Mouse (Mus musculus): ENCODE results near the gene Ankub1.

Gene Ankub1

GRCm38 (mm10) chr3:57692719-57693118, at the start of gene Ankub1:
TSS of gene Ankub1 (minus strand) at chr3:57692799.
- no peak for DNase-seq (ENCODE audit: low read depth, low spot score)

GRCm38 (mm10) chr3:57739830-57740229, 47.2 kb upstream of the Ankub1 start:
- no peak for DNase-seq (ENCODE audit: low read depth, low spot score)

DNA sequence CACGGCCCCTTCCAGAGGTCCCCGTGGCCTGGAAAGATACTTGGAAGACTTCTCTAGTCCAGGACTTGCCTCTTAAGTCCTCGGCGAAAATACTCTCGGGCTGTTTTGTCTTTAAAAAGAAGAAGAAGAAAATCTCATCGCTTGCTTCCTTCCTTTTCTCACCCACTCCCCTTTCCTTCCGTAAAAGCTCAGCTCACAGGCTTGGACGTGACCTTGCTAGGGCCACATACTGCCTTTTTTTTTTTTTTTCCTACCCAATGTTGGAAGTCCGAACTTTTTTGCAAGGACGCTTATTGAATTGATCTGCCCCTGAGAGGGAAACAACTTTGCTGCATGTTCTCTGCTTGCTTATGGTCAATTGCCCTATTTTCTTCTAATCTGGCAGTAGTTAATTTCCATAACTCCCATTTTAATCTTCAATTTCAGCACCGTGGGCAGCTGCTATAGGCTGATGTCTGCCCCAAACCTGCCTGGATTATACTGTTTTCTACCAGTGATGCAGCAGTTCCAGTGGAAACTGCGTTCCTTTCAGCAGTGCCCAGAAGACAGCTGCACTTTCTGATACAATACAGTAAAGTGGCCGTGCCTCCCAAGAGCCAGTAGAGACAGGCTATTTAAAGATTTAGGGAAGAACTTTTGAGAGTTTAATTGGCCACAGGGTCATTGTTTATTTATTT, 44.0 kb upstream of the Ankub1 start:
- DNase-seq (ENCODE audit: low read depth, low spot score): peak; percentile 16

GRCm38 (mm10) chr3:57735511-57736370, 43.1 kb upstream of the Ankub1 start, which contains the start of gene Rnf13:
TSS of gene Rnf13 (plus strand) at chr3:57736062.
- peak; percentile 79 for DNase-seq (ENCODE audit: low read depth, low spot score)

DNA sequence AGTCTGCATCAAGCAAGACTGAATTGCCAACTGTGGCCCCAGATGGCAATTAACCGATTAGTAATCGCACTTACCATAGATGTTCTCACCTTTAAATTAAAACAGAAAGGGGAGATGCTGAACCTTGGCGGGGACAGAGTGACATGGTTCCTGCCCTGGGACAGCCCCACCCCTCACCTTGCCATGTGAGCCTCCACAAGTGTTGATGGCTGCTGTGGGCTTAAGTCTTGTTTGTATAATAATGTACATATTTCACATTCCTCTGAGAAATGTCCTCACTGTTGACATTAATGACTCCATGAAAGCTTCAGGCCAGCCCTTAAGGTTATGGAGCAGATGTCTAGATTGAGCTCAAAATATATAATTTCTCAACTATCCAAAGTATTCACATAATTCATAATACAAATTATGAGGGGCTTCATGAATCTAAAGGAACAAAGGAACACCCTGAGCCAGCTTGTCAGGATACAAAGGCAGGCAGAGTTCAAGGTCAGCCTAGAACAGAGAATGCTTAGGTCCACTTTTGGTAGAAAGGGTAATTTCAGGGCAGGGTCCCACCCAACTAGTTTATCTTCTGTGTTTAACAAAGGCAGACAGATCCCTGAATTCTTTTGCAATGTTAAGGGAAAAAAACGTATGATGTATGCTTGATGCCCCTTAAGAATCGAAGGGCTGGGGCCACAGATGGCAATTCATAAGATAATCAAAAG, 39.8 kb upstream of the Ankub1 start:
- DNase-seq (ENCODE audit: low read depth, low spot score): no peak

DNA sequence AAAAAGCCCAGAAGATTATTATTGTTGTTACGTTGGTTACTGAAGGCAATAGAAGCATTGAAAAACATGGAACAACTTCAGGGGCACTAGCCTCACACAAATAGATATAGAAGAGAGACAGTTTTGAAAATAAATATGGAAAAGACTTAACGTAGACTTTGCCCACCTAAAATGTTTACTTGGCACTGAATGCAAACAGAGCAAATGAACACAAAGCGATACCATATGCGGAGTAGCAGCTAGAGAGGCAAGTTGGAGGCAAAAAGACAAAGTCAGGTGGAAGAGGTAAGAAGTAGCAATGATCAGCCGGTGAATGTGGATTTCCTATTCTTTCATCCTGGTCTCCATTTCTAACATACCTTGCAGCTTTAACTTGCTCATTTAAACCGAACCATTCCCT, 21.6 kb upstream of the Ankub1 start:
- no peak for DNase-seq (ENCODE audit: low read depth, low spot score)

- no peak for DNase-seq (ENCODE audit: low read depth, low spot score)
Observed at GRCm38 (mm10) chr3:57696779-57697178, 4.2 kb upstream of the Ankub1 start.

- no peak for DNase-seq (ENCODE audit: low read depth, low spot score)
Observed at GRCm38 (mm10) chr3:57696249-57696648, 3.6 kb upstream of the Ankub1 start.

GRCm38 (mm10) chr3:57691772-57692171, 827 bp downstream of the Ankub1 start:
- DNase-seq (ENCODE audit: low read depth, low spot score): no peak

- DNase-seq (ENCODE audit: low read depth, low spot score): no peak
Observed at GRCm38 (mm10) chr3:57677786-57678185, 14.8 kb downstream of the Ankub1 start.

GRCm38 (mm10) chr3:57674075-57674474, 18.5 kb downstream of the Ankub1 start:
- no peak for DNase-seq (ENCODE audit: low read depth, low spot score)

- DNase-seq (ENCODE audit: low read depth, low spot score): no peak
Observed at GRCm38 (mm10) chr3:57673586-57673985, 19.0 kb downstream of the Ankub1 start.

DNA sequence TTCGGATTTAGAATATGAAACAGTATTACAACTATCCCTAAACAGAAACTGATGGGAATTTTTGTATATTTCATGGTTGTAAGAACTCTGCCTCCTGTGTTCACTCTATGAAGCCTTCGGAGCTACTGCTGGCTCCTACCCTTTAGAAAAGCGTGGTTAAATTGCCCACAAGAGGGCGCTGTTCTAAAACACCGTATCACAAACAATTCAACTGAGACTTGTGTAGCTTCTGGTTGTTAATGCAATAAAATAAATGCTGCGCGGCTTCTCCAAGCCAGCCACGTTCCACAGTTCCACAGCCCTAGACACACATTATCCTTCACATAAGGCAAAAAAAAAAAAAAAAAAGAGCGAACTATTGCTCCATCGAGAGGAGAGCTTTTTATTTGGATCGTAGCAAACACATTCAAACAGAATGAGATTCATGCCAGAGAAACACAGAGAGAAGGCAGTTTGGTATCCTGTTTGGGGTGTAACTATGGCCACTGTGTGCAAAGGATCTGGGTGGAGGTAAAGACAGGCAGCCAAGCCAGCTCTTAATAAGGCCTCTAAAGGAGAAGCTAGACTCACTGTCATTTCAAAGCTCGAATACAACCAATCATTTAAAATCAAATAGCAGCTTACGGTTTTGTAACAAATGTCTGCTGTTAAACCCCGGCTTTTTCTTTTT, 25.4 kb downstream of the Ankub1 start:
- peak; percentile 43 for DNase-seq (ENCODE audit: low read depth, low spot score)

GRCm38 (mm10) chr3:57665880-57666279, 26.7 kb downstream of the Ankub1 start:
- DNase-seq (ENCODE audit: low read depth, low spot score): no peak

DNA sequence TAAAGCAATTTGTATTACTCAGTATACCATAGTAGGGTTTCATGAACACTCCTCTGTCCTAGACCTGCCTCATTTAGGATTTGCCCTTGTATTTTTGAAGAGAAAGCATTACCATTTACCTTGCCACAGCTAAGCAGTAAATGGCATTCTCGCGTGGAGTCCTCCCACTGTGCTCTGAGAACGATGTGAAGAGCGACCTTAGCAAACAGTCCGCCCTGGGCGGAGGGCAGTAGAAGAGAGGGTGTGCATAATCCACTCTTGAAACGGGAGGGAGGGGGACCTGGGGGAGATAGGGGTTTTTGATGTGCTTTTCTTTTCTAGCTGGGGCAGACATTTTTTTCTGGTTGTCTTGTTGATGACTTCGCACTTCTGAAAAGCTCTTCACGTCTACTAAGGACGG, 27.9 kb downstream of the Ankub1 start:
- DNase-seq (ENCODE audit: low read depth, low spot score): no peak

GRCm38 (mm10) chr3:57663731-57664130, 28.9 kb downstream of the Ankub1 start:
- peak; percentile 16 for DNase-seq (ENCODE audit: low read depth, low spot score)

GRCm38 (mm10) chr3:57658608-57659007, 34.0 kb downstream of the Ankub1 start:
- no peak for DNase-seq (ENCODE audit: low read depth, low spot score)

GRCm38 (mm10) chr3:57653646-57654045, 39.0 kb downstream of the Ankub1 start:
- no peak for DNase-seq (ENCODE audit: low read depth, low spot score)

GRCm38 (mm10) chr3:57652485-57652884, 40.1 kb downstream of the Ankub1 start:
- no peak for DNase-seq (ENCODE audit: low read depth, low spot score)

DNA sequence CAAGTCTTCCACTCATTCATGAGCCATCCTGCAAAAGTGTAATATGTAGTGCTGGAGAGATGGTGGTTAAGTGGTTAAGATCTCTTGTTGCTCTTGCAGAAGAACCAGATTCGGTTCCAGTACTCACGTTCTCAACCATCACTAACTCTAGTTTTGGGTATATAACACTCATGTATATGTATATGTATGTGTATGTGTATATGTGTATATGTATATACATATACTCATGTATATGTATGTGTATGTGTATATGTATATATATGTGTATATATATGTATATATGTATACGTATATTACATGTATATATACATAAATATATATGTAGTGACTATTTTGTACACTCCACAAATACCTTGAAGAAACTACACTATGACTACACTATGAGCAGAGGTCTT, 40.7 kb downstream of the Ankub1 start:
- DNase-seq (ENCODE audit: low read depth, low spot score): no peak

DNA sequence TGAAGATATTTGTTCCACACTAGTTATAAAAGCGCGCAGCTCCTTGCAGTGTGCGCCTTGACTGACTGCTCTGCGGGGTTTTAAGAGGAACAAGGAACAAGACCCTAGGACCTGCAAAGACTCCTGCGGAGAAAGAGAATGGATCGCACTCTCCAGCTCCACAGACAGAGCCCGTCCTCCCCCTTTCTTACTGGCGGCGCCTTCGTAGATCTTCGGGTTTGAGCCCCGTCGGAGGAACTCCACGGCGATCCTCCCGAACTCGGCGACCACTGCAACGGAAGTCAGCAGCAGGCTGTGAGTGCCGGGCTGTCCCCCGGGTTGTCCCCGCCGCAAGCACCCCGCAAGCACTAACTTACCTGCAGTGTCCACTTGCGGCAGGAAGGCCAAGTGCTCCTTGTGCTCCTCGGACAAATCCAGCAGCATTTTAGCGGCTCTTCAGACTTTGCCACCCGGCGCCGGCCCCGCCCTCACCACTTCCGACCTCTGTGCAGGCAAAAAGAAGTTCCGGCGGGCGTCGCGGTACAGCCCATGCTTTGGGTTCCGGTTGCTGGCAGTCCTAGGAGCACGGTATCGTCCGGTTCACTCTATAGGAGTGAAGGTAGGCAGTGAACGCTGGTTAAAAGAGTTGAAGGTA, 41.3 kb downstream of the Ankub1 start, which contains the start of gene Commd2:
TSS of gene Commd2 (minus strand) at position 485 of the 634 bp plus-strand sequence.
- peak; percentile 72 for DNase-seq (ENCODE audit: low read depth, low spot score)

All from c-Kit-negative CD71-positive TER-119-positive erythroid progenitor cells, embryonic 14.5 days (primary cell).